Mouse (Mus musculus) embryonic stem cell, embryonic (primary cell): ENCODE results near the gene Man2a1.

ENCODE experiments used
- CTCF ChIA-PET, 4 experiments: fragments of 300-600 bp in 2 of 4; fragments of 350-600 bp in 2 of 4; sonication (Branson Sonifier 250); formaldehyde crosslinking; loops; one replicate each; lab custom pipeline; 2022; ENCODE audit warnings: inconsistent platforms in 2 of 4; lab: Charles Lee
- POLR2A ChIA-PET, 4 experiments: fragments of 300-600 bp in 2 of 4; fragments of 350-600 bp in 2 of 4; sonication (Branson Sonifier 250); formaldehyde crosslinking; loops; one replicate each; lab custom pipeline; 2022; ENCODE audit warnings: antibody characterized with exemption in 4 of 4, inconsistent platforms in 1 of 4; lab: Charles Lee

Man2a1 gene

DNA sequence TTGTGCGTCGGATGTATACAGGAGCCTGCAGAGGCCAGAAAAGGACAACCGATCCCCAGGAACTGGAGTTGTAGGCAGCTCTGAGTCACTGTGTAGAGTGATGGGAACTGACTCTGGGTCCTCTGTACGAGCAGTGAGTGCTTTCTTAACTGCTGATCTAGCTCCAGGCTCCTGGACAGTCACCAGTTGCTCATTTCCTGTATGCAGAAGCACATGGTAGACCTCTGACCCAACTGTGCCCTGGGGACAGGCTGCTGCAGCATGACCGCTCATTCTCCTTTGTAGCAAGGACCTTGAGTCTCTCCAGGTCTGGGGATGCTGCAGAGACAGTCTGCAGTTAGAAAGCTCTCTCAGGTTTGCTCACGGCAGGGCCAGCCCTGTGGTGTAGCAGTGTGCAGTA lies 15.7 kb downstream of the Man2a1 start:
- CTCF ChIA-PET: no interaction called here
- POLR2A ChIA-PET: interaction anchor here in 2 of 4 experiments (0.6 to 2.1 kb wide), 2 partner anchors 16 to 370 kb away, joined by 3 to 8 read pairs; partner anchors contain the start of gene Man2a1 (in 1 of the 2)

DNA sequence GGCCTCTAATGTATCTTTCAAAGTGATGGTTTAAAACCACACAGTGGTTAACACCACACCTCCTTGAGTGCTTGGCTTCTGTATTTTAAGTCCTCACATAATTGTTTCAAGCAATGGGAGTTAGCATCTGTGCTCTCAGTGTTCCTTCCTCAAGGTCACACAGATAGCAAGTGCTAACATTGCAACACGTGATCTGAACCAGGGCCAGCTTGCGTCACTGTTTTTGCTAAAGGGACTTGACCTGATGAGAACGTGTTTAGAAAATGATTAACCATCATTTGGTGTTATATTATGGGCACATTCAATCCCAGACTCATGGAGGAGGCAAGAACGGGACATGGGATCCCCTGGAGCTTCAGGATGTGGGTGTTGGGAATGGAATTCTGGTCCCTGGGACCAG lies 17.3 kb downstream of the Man2a1 start:
- CTCF ChIA-PET: no interaction called here
- POLR2A ChIA-PET: interaction anchor here in 2 of 4 experiments (0.9 to 2.1 kb wide), 3 partner anchors 13 to 23 kb away, joined by 3 to 8 read pairs (median 3); partner anchors contain the start of gene Man2a1 (in 1 of the 2)

- ChIA-PET CTCF (no interaction called here), POLR2A (interaction anchor here in 2 of 4 experiments (0.9 to 1.4 kb wide), 3 partner anchors 11 to 22 kb away, joined by 3 to 4 read pairs (median 3); no protein-coding TSS in a partner anchor)
Observed at GRCm38 (mm10) chr17:64618996-64619395, 18.5 kb downstream of the Man2a1 start.

- CTCF ChIA-PET: no interaction called here
- POLR2A ChIA-PET: interaction anchor here in 2 of 4 experiments (1.4 kb wide), 2 partner anchors 10 kb away, joined by 3 to 4 read pairs; no protein-coding TSS in a partner anchor
Observed at GRCm38 (mm10) chr17:64620135-64620534, 19.6 kb downstream of the Man2a1 start.

DNA sequence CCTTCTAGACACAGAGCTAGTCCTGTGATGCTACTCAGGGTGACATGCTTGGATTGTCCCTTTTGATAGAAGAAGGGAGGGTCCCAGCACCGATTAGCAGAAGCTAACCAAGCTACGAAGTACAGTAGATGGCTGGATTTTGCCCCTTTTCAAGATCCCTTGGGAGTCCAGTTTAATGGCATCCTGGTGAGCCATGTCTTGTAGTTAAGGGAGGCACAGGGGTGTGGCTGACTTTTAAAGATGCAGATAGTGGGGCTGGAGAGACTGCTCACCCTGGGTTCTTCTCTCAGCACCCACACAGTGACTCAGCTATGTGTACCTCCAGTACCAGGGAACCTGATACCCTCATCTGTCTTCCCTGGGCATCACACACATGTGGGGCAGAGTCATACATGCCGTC lies 20.1 kb downstream of the Man2a1 start:
- ChIA-PET CTCF (no interaction called here), POLR2A (interaction anchor here in 1 of 4 experiments (1.4 kb wide), 1 partner anchor 10 kb away, joined by 3 read pairs; no protein-coding TSS in a partner anchor)

DNA sequence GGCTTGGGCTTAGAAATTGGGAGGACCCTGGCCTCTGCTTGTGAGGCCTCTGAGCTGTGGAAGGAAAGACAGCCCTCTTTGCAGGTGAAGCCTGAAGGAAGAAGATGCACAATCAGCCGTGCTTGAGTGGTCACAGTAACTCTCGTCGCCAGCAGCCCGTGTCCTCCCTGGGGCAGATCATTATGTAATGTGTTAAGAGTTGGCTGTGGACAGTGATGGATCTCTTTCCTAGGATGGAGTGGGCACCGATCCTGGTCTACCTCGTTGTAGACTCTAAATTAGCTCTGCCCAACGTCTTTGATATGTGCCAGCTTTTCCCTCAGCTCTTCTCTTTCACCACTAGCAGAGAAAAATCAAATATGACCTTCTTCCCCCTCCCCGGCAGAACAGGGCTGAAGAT lies 20.7 kb downstream of the Man2a1 start:
- POLR2A ChIA-PET: no interaction called here

GRCm38 (mm10) chr17:64621649-64622351 lies 21.3 kb downstream of the Man2a1 start:
- ChIA-PET CTCF (interaction anchor here in 1 of 4 experiments (0.5 kb wide), 1 partner anchor 64 kb away, joined by 3 read pairs; no protein-coding TSS in a partner anchor), POLR2A (no interaction called here)

More for the DNA sequence above, 20.7 kb downstream of the Man2a1 start:
- CTCF ChIA-PET: no interaction called here

DNA sequence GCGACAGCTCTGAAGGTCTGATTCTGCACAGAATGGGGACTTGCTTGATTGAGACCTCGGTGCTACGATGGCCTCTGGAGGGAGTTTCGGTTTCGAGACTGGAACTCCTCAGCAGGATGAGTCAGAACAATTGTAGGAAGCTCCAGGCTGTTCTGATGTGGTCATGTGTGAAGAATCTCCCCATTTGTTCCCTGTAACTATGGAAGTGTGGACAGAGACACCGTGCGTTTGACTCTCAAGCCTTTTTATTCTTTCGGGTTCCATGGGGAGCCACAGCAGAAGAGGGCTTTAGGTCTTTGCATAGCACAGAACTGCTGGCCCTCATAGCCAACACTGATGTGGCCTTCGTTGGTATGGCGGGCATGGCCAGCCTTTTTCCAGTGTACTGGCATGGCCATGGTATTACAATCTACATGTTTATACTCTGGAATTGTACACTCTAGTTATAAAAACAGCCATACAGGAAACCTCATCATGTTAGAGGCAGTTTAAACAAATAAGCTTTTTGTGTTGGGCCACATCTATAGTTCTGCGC lies 21.9 kb downstream of the Man2a1 start:
- POLR2A ChIA-PET: no interaction called here
- CTCF ChIA-PET: interaction anchor here in 1 of 4 experiments (0.5 kb wide), 1 partner anchor 65 kb away, joined by 3 read pairs; no protein-coding TSS in a partner anchor

DNA sequence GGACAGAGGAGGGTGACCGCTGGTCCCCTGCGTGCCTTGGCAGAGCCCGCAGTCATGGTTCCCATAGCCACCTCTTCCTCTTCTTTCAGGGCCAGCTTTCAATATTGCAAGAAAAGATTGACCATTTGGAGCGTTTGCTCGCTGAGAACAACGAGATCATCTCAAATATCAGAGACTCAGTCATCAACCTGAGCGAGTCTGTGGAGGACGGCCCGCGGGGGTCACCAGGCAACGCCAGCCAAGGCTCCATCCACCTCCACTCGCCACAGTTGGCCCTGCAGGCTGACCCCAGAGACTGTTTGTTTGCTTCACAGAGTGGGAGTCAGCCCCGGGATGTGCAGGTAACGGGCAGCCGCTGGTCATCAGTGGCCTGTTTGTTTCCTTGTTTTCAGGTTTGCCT lies 23.9 kb downstream of the Man2a1 start:
- POLR2A ChIA-PET: no interaction called here

GRCm38 (mm10) chr17:64628796-64629195 lies 28.3 kb downstream of the Man2a1 start:
- ChIA-PET POLR2A (no interaction called here), CTCF (no interaction called here)

More for the DNA sequence above, 23.9 kb downstream of the Man2a1 start:
- CTCF ChIA-PET: no interaction called here

DNA sequence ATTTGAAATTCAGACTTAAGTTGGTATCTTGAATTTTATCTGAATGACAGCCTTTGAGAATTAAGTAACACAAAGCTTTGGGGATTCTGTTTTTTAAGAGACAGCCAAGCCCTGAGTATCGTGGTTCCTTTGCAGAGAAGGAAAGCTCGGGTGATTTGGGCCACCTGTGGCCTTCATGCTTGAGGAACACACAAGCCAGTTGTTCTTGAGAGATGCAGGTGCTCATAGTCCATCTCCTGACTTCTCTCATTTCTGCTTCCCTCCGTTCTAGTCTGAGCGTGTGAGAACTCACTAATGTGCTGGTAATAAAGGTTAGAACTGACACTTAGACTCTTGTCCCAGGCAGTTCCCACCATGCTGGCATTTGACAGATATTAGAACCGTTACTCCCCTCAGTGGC lies 28.9 kb downstream of the Man2a1 start:
- POLR2A ChIA-PET: no interaction called here
- CTCF ChIA-PET: no interaction called here

- CTCF ChIA-PET: interaction anchor here in 1 of 4 experiments (0.6 kb wide), 1 partner anchor 778 kb away, joined by 3 read pairs; no protein-coding TSS in a partner anchor
- POLR2A ChIA-PET: interaction anchor here in 2 of 4 experiments (0.9 to 1.4 kb wide), 3 partner anchors 11 to 12 kb away, joined by 3 to 4 read pairs (median 3); no protein-coding TSS in a partner anchor
Observed at GRCm38 (mm10) chr17:64630506-64630905, 30.0 kb downstream of the Man2a1 start.

DNA sequence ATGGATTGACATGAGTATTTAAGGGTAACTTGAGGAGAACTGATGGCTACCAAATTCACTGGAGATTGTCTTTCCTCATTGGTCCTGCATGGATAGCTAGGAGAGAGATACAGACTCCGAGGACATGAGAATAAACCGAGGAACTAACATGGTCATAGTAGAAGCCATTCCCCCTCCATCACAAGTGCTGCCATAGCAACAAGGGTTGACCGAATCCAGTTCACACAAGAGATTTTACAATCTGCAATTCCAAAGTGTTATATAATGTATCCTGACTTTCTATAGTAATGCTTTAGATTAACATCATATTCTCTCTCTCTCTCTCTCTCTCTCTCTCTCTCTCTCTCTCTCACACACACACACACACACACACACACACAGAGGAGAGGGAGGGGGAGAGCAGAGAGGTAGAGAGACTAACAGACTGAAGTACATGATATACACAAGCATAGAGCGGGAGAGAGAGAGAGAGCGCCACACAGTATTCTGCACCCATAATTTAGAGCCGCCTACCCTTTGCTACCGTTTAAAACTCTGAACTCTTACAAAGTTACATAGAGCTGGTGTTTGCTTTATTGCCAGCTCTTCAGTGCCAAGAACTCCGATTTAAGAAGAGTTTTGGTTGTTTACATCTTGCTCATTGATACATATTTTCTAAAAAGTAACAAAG lies 37.5 kb downstream of the Man2a1 start:
- CTCF ChIA-PET: no interaction called here
- POLR2A ChIA-PET: no interaction called here

GRCm38 (mm10) chr17:64641376-64641775 lies 40.8 kb downstream of the Man2a1 start:
- CTCF ChIA-PET: no interaction called here
- POLR2A ChIA-PET: interaction anchor here in 2 of 4 experiments (1.0 to 1.2 kb wide), 2 partner anchors 10 to 23 kb away, joined by 3 read pairs; no protein-coding TSS in a partner anchor

- CTCF ChIA-PET: interaction anchor here in 1 of 4 experiments (0.6 kb wide), 1 partner anchor 93 kb away, joined by 6 read pairs; no protein-coding TSS in a partner anchor
- POLR2A ChIA-PET: no interaction called here
Observed at GRCm38 (mm10) chr17:64643644-64644043, 43.1 kb downstream of the Man2a1 start.

DNA sequence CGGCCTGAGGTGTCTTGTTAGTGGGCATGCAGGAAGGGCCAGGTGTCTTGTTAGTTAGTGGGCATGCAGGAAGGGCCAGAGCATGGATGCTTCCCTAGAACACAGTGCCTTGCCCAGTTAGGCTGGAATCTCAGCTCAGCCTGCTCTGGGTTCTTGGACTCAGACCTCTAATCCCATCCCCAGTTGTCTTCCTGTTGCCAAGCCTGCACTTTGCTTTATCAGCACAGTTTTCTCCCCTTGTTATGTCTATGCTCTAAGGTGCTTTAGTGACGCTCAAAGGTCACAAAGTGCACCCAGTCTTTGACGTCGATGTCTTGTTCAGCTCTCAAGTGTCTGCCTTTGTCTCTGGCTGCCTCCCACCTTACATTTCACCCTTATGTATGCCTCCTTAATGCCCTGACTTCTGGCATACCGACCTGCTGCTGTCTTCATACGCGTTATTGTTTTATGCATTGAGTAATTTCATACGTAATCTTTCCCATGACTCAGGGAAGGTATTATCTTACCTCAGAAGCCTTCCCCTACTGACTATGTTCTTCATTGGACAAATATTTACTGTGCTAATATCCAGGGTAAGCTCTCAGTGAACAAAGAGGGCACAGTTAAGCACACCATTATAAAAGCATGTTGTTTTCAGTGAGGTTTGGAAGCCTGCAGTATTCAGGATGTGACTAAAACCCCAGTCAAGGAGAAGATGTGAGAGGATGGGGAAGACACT lies 44.5 kb downstream of the Man2a1 start:
- CTCF ChIA-PET: no interaction called here
- POLR2A ChIA-PET: no interaction called here

DNA sequence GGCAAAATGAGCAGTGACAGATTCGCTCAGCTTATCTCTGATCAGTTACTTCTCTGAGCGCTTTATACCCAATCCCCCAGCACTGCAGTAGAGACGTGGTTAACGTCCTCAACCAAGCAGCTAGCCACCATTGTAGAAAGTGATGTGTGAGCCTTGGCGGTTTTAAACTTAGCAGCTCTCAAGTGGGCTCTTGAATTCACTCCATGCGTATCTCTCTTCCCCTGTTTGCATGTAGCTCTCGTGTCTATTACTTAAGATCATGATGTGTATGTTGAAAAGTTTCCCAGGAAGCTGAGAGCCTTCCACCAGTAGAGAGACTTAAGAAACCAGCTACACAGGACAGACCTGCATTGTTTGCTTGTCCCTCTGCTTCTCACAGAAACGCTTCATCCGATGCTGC lies 46.9 kb downstream of the Man2a1 start:
- POLR2A ChIA-PET: no interaction called here
- CTCF ChIA-PET: interaction anchor here in 1 of 4 experiments (0.6 kb wide), 1 partner anchor 78 kb away, joined by 3 read pairs; no protein-coding TSS in a partner anchor

- CTCF ChIA-PET: no interaction called here
Observed at GRCm38 (mm10) chr17:64650702-64651101, 50.2 kb downstream of the Man2a1 start.

DNA sequence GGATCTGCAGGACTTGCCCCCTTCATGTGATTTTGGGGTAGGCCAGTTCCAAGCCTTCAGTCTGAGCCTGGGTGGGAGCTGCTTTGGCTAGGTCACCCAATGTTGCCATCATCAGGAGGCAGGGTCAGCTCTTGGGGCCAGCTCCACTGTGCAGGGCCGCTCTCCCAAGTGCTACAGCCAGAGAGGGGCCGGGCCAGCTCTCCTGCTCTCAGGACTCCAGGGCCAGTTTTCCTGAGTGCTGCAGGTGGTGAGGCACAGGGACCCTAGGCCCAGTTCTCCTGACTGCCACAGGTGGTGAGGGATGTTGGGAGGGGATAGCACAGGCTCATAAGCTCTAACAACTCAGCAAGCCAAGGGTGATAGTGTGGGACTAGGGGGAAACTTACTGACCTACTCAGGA lies 53.1 kb downstream of the Man2a1 start:
- CTCF ChIA-PET: no interaction called here
- POLR2A ChIA-PET: no interaction called here

More at GRCm38 (mm10) chr17:64650702-64651101, 50.2 kb downstream of the Man2a1 start:
- POLR2A ChIA-PET: interaction anchor here in 2 of 4 experiments (0.6 to 1.1 kb wide), 2 partner anchors 10 to 43 kb away, joined by 3 read pairs; no protein-coding TSS in a partner anchor
